Mouse (Mus musculus) limb, embryonic 14.5 days (tissue): Measurements from ENCODE around the gene Coq8b. TPM values are rescaled to one million over a fixed set of nuclear protein-coding genes. Genes with fewer than 3 reads are reported as not detected.
A peak's percentile ranks its signal among the peaks of the same experiment; 100 is the strongest.

ENCODE experiments used
- ATAC-seq: fragments of 200-750 bp; cut with Nextera tagmentation; 2 replicates; pipeline ENCODE4 v1.8.0; 2017; ENCODE audit warnings: low read depth, moderate number of reproducible peaks, moderate TSS enrichment; ENCODE audit not compliant: low FRiP score
- DNase-seq: peaks from one replicate; pipeline ENCODE4 v3.0.0-alpha.2; 2015; ENCODE audit warnings: low spot score
- H3K27ac ChIP-seq: fragments of 300-500 bp; sonication (generic); replicated peaks from 2 replicates; pipeline ENCODE4 v1.5.1; 2014; ENCODE audit warnings: low read depth, mild to moderate bottlenecking, low read length, moderate library complexity, mixed read lengths
- H3K27me3 ChIP-seq: fragments of 300-500 bp; sonication (generic); 2 replicates; pipeline ENCODE4 v1.6.1; 2014; ENCODE audit warnings: low read length, mixed read lengths; ENCODE audit not compliant: control insufficient read depth, insufficient read depth
- H3K36me3 ChIP-seq: fragments of 300-500 bp; sonication (generic); 2 replicates; pipeline ENCODE4 v1.6.1; 2014; ENCODE audit warnings: mild to moderate bottlenecking, low read length, moderate library complexity, mixed read lengths; ENCODE audit not compliant: control insufficient read depth, insufficient read depth
- H3K4me1 ChIP-seq: fragments of 300-500 bp; sonication (generic); 2 replicates; pipeline ENCODE4 v1.6.1; 2014; ENCODE audit warnings: antibody characterized with exemption, low read length, mixed read lengths; ENCODE audit not compliant: control insufficient read depth, insufficient read depth
- H3K4me2 ChIP-seq: fragments of 300-500 bp; sonication (generic); replicated peaks from 2 replicates; pipeline ENCODE4 v1.6.1; 2014; ENCODE audit warnings: low read depth, mild to moderate bottlenecking, low read length, moderate library complexity; ENCODE audit not compliant: severe bottlenecking
- H3K4me3 ChIP-seq: fragments of 300-500 bp; sonication (generic); replicated peaks from 2 replicates; pipeline ENCODE4 v1.5.1; 2014; ENCODE audit warnings: low read length
- H3K9ac ChIP-seq: fragments of 300-500 bp; sonication (generic); 2 replicates; pipeline ENCODE4 v1.6.1; 2014; ENCODE audit warnings: mild to moderate bottlenecking, low read depth, low read length, moderate library complexity; ENCODE audit not compliant: severe bottlenecking
- H3K9me3 ChIP-seq: fragments of 300-500 bp; sonication (generic); 2 replicates; pipeline ENCODE4 v1.6.1; 2016; ENCODE audit warnings: low read length; ENCODE audit not compliant: control insufficient read depth
- POLR2A ChIP-seq: fragments of 200-500 bp; IDR thresholded peaks from 2 replicates; pipeline ENCODE4 v1.8.0; 2012; ENCODE audit warnings: inconsistent platforms, mild to moderate bottlenecking, moderate library complexity, borderline replicate concordance; ENCODE audit not compliant: insufficient read depth, insufficient read length; ENCODE audit errors: extremely low read depth
- WGBS: fragments of 180-500 bp; shearing (Covaris S2); extraction: QIAGEN DNeasy Blood & Tissue Kit; methylation state at CpG from one replicate; pipeline ENCODE4 v1.1.7; 2014; 5-methylcytosine and 5-hydroxymethylcytosine counted together
- polyA plus RNA-seq, 2 experiments: library from polyadenylated mRNA; depleted of rRNA in 1 of 2; stranded (reverse) in 1 of 2; unstranded in 1 of 2; fragments of >200 nt; fragmentation: Nextera tagmentation in 1 of 2; extraction: Ambion mirVana in 1 of 2; gene quantifications; 2 replicates each; pipeline versions ENCODE4 v1.2.1 to v1.2.3; 2012 to 2014

Gene Coq8b
- polyA plus RNA-seq (2012; rRNA removed) (43.4 and 58.3 TPM in 2 replicates), polyA plus RNA-seq (2014; fragmentation: Nextera tagmentation; extraction: Ambion mirVana) (15.5 and 16.5 TPM in 2 replicates)

GRCm38 (mm10) chr7:27232781-27233281 is at the start of gene Coq8b:
Gene Coq8b (plus strand): TSS chr7:27233023.
- ATAC-seq, result peak; percentile 92

GRCm38 (mm10) chr7:27184964-27185363 is 47.9 kb upstream of the Coq8b start:
- no peak for DNase-seq
- Histone ChIP-seq H3K4me1 (peaks cover under 1% of the 10 kb centered on the region; the same call in 1 of the 2 replicates), H3K27me3 (no peaks in the 10 kb centered on the region), H3K9ac (no peak overlapping the region), H3K4me2 (no peak overlapping the region), H3K27ac (no peak overlapping the region), H3K36me3 (peaks cover 63% of the 10 kb centered on the region), H3K4me3 (no peak overlapping the region), H3K9me3 (no peaks in the 10 kb centered on the region)
- TF ChIP-seq POLR2A, result no peak
- ATAC-seq, result no peak
- WGBS, result 66% methylated on average over 3 of the region's 3 CpGs

More at GRCm38 (mm10) chr7:27232781-27233281, at the start of gene Coq8b:
- TF ChIP-seq POLR2A, result no peak
- H3K9ac ChIP-seq, result peak within 1 kb of the TSS; percentile 50
- peak within 1 kb of the TSS; percentile 89 for H3K27ac ChIP-seq
- H3K36me3 ChIP-seq, result peaks cover 5% of the 10 kb centered on the region
- peak within 1 kb of the TSS; percentile 52 for H3K4me3 ChIP-seq
- H3K27me3 ChIP-seq, result no peaks in the 10 kb centered on the region
- H3K4me2 ChIP-seq, result peak within 1 kb of the TSS; percentile 54
- WGBS, result under 1% methylated on average over 25 of the region's 25 CpGs
- H3K4me1 ChIP-seq, result peaks cover 10% of the 10 kb centered on the region
- peak; percentile 96 for DNase-seq
- H3K9me3 ChIP-seq, result no peaks in the 10 kb centered on the region

- Histone ChIP-seq H3K9me3 (no peaks in the 10 kb centered on the region), H3K4me2 (no peak overlapping the region), H3K9ac (no peak overlapping the region), H3K27ac (no peak overlapping the region), H3K4me3 (no peak overlapping the region), H3K27me3 (no peaks in the 10 kb centered on the region), H3K36me3 (peaks cover 73% of the 10 kb centered on the region), H3K4me1 (no peaks in the 10 kb centered on the region)
- WGBS, result 94% methylated on average over 5 of the region's 5 CpGs
- ATAC-seq (no peak), DNase-seq (no peak)
- no peak for TF ChIP-seq POLR2A
Observed at GRCm38 (mm10) chr7:27185986-27186385, 46.8 kb upstream of the Coq8b start.

GRCm38 (mm10) chr7:27189271-27189931 is 43.4 kb upstream of the Coq8b start:
- DNase-seq (no peak), ATAC-seq (no peak)
- Histone ChIP-seq H3K4me3 (no peak overlapping the region), H3K27me3 (no peaks in the 10 kb centered on the region), H3K27ac (no peak overlapping the region), H3K9ac (no peak overlapping the region), H3K9me3 (no peaks in the 10 kb centered on the region), H3K4me2 (no peak overlapping the region), H3K4me1 (peaks cover 6% of the 10 kb centered on the region), H3K36me3 (peaks cover 96% of the 10 kb centered on the region)
- WGBS, result 99% methylated on average over 10 of the region's 10 CpGs
- TF ChIP-seq POLR2A, result no peak

- no peak for TF ChIP-seq POLR2A
Observed at GRCm38 (mm10) chr7:27192434-27192833, 40.4 kb upstream of the Coq8b start.

More at GRCm38 (mm10) chr7:27192434-27192833, 40.4 kb upstream of the Coq8b start:
- H3K9ac ChIP-seq, result no peak overlapping the region
- H3K4me1 ChIP-seq, result peaks cover 16% of the 10 kb centered on the region
- H3K4me2 ChIP-seq, result no peak overlapping the region
- H3K4me3 ChIP-seq, result no peak overlapping the region
- no peak for ATAC-seq
- no peak for DNase-seq
- no peaks in the 10 kb centered on the region for H3K27me3 ChIP-seq
- 97% methylated on average over 5 of the region's 5 CpGs for WGBS
- no peaks in the 10 kb centered on the region for H3K9me3 ChIP-seq
- no peak overlapping the region for H3K27ac ChIP-seq
- peaks cover 68% of the 10 kb centered on the region for H3K36me3 ChIP-seq
